Mouse (Mus musculus) ES-Bruce4 (cell line): ENCODE measurements at regions not wholly inside any gene's neighbourhood (a gene's known extent, or its start where the extent isn't known, plus 50 kb on each side); places are given as distances from the start of the nearest gene placed in this dataset.

Source experiments
- CTCF ChIP-seq: IDR thresholded peaks from one replicate; pipeline ENCODE4 v1.8.1; 2011; ENCODE audit warnings: low read depth, low read length
- EP300 ChIP-seq: IDR thresholded peaks from 2 replicates; pipeline ENCODE4 v1.6.1; 2011; ENCODE audit warnings: low read depth, low read length; ENCODE audit not compliant: insufficient read depth
- POLR2A ChIP-seq: IDR thresholded peaks from one replicate; pipeline ENCODE4 v1.8.1; 2011; ENCODE audit warnings: low read length; ENCODE audit not compliant: insufficient read depth

DNA sequence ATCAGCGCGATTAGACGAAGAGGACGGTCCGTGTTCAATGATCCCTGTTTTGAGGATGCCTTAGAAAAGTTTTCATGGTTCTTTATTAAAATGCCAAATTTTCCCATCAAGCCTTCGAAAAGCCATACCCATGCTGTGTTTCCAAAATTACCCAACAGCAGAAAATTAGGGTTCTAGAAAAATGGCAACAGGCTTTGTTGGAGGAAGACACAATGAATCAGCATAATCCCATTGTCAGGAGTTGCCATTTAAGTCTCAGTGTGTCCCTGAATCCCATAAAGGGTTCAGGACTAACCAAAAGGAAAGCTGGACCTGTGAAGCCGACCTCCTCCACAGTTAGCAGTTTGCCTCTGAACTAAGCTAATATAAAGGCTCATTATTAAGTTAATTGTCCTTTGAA lies 247.6 kb downstream of the Nr2f2 start:
- TF ChIP-seq CTCF (no peak), POLR2A (no peak), EP300 (no peak)
